Mouse (Mus musculus) intestine, embryonic 14.5 days (tissue): ENCODE measurements around the gene Rrp36. TPM values are rescaled to one million over a fixed set of nuclear protein-coding genes. Genes with fewer than 3 reads are reported as not detected.

ENCODE experiments used
- ATAC-seq: fragments of 200-750 bp; cut with Nextera tagmentation; replicated peaks from 2 replicates; pipeline ENCODE4 v1.8.0; 2017; ENCODE audit warnings: low read depth, moderate number of reproducible peaks, moderate TSS enrichment, moderate library complexity; ENCODE audit not compliant: low FRiP score, low TSS enrichment
- DNase-seq: peaks from one replicate; pipeline ENCODE4 v3.0.0-alpha.2; 2018; ENCODE audit warnings: low spot score
- H3K27ac ChIP-seq: fragments of 300-500 bp; sonication (generic); 2 replicates; pipeline ENCODE4 v1.5.1; 2014; ENCODE audit warnings: low read depth, mild to moderate bottlenecking, control low read depth
- H3K27me3 ChIP-seq: fragments of 300-500 bp; sonication (generic); replicated peaks from 2 replicates; pipeline ENCODE4 v1.6.1; 2014; ENCODE audit warnings: low read length, control low read depth; ENCODE audit not compliant: control insufficient read depth, insufficient read depth
- H3K36me3 ChIP-seq: fragments of 300-500 bp; sonication (generic); 2 replicates; pipeline ENCODE4 v1.6.1; 2014; ENCODE audit warnings: low read length, control low read depth; ENCODE audit not compliant: control insufficient read depth, insufficient read depth
- H3K4me1 ChIP-seq: fragments of 300-500 bp; sonication (generic); replicated peaks from 2 replicates; pipeline ENCODE4 v1.6.1; 2014; ENCODE audit warnings: low read length, control low read depth, mixed read lengths; ENCODE audit not compliant: control insufficient read depth, insufficient read depth
- H3K4me2 ChIP-seq: fragments of 300-500 bp; sonication (generic); 2 replicates; pipeline ENCODE4 v1.6.1; 2014; ENCODE audit warnings: low read length
- H3K4me3 ChIP-seq: fragments of 300-500 bp; sonication (generic); 2 replicates; pipeline ENCODE4 v1.5.1; 2014; ENCODE audit warnings: low read depth, low read length, control low read depth, mixed read lengths
- H3K9ac ChIP-seq: fragments of 300-500 bp; sonication (generic); 2 replicates; pipeline ENCODE4 v1.6.1; 2014; ENCODE audit warnings: mild to moderate bottlenecking, low read length
- H3K9me3 ChIP-seq: fragments of 300-500 bp; sonication (generic); 2 replicates; pipeline ENCODE4 v1.6.1; 2016; ENCODE audit warnings: low read length, control low read depth; ENCODE audit not compliant: control insufficient read depth
- WGBS: fragments of 180-500 bp; shearing (Covaris S2); extraction: QIAGEN DNeasy Blood & Tissue Kit; methylation state at CpG from one replicate; pipeline ENCODE4 v1.1.7; 2014; 5-methylcytosine and 5-hydroxymethylcytosine counted together
- polyA plus RNA-seq: library from polyadenylated mRNA; unstranded; fragments of >200 nt; fragmentation: Nextera tagmentation; extraction: Ambion mirVana; gene quantifications from 2 replicates; pipeline ENCODE4 v1.2.1, GENCODE M21; 2014

Gene Rrp36
- polyA plus RNA-seq, 1 experiment from 2014 or later, result 49.1 TPM

GRCm38 (mm10) chr17:46619683-46620357 lies 54.3 kb downstream of the Rrp36 start:
- DNase-seq (no peak), ATAC-seq (no peak)
- Histone ChIP-seq H3K27ac (peak overlapping the region; percentile 94), H3K36me3 (no peaks in the 10 kb centered on the region), H3K9ac (peak overlapping the region; percentile 40; the same call in 1 of the 2 replicates), H3K4me3 (no peak overlapping the region), H3K9me3 (no peaks in the 10 kb centered on the region), H3K4me2 (peak overlapping the region; percentile 43), H3K4me1 (peaks cover 89% of the 10 kb centered on the region), H3K27me3 (no peaks in the 10 kb centered on the region)
- 33% methylated on average over 16 of the region's 16 CpGs for WGBS

GRCm38 (mm10) chr17:46618769-46619682 lies 55.1 kb downstream of the Rrp36 start:
- peak overlapping the region; percentile 43 for H3K4me2 ChIP-seq
- H3K27ac ChIP-seq, result peak overlapping the region; percentile 94
- no peak overlapping the region for H3K4me3 ChIP-seq

GRCm38 (mm10) chr17:46618394-46618768 lies 55.8 kb downstream of the Rrp36 start:
- Histone ChIP-seq H3K4me2 (peak overlapping the region; percentile 43), H3K36me3 (no peaks in the 10 kb centered on the region), H3K9ac (peak overlapping the region; percentile 40), H3K4me3 (peak overlapping the region; percentile 10), H3K9me3 (no peaks in the 10 kb centered on the region), H3K27ac (peak overlapping the region; percentile 94), H3K4me1 (peaks cover 84% of the 10 kb centered on the region), H3K27me3 (no peaks in the 10 kb centered on the region)
- 6% methylated on average over 6 of the region's 6 CpGs for WGBS
- peak; percentile 24; the same call in 1 of the 2 replicates for ATAC-seq
- peak; percentile 70 for DNase-seq

More at GRCm38 (mm10) chr17:46618769-46619682, 55.1 kb downstream of the Rrp36 start:
- H3K27me3 ChIP-seq, result no peaks in the 10 kb centered on the region
- peak overlapping the region; percentile 40 for H3K9ac ChIP-seq
- DNase-seq, result peak; percentile 76
- WGBS, result 10% methylated on average over 27 of the region's 27 CpGs
- no peaks in the 10 kb centered on the region for H3K36me3 ChIP-seq
- peaks cover 84% of the 10 kb centered on the region for H3K4me1 ChIP-seq
- H3K9me3 ChIP-seq, result no peaks in the 10 kb centered on the region
- peak; percentile 32; the same call in 1 of the 2 replicates for ATAC-seq

- no peaks in the 10 kb centered on the region for H3K27me3 ChIP-seq
- H3K4me3 ChIP-seq, result peak overlapping the region; percentile 10
- no peaks in the 10 kb centered on the region for H3K9me3 ChIP-seq
- H3K4me2 ChIP-seq, result peak overlapping the region; percentile 43
- no peaks in the 10 kb centered on the region for H3K36me3 ChIP-seq
- no peak; the same call in 1 of the 2 replicates for ATAC-seq
- H3K27ac ChIP-seq, result peak overlapping the region; percentile 94
- 37% methylated on average over 12 of the region's 12 CpGs for WGBS
- H3K9ac ChIP-seq, result peak overlapping the region; percentile 40; the same call in 1 of the 2 replicates
- no peak for DNase-seq
- H3K4me1 ChIP-seq, result peaks cover 84% of the 10 kb centered on the region
These were observed 56.4 kb downstream of the Rrp36 start for GRCm38 (mm10) chr17:46617799-46618198.

Other genes starting within 250 kb of the Rrp36 start
- 0.57 and 0.67 TPM in 2 replicates for gene Crip3, start 245.4 kb downstream of the Rrp36 start, polyA plus RNA-seq
- not detected in 2 replicates for gene Slc22a7, start 235.9 kb downstream of the Rrp36 start, polyA plus RNA-seq
- 0.32 and 0.39 TPM in 2 replicates for gene Ttbk1, start 186.7 kb downstream of the Rrp36 start, polyA plus RNA-seq
- gene Dnph1, start 177.6 kb downstream of the Rrp36 start, polyA plus RNA-seq, result 58.4 and 64.4 TPM in 2 replicates
- gene Cul9, start 128.0 kb downstream of the Rrp36 start, polyA plus RNA-seq, result 3.8 and 3.9 TPM in 2 replicates
- gene Srf, start 118.2 kb downstream of the Rrp36 start, polyA plus RNA-seq, result 11.9 and 12.4 TPM in 2 replicates
- gene Ptk7, start 44.8 kb downstream of the Rrp36 start, polyA plus RNA-seq, result 54.0 and 56.6 TPM in 2 replicates
- gene Klc4, start 28.3 kb downstream of the Rrp36 start, polyA plus RNA-seq, result 42.1 and 45.7 TPM in 2 replicates
- gene Mrpl2, start 28.1 kb downstream of the Rrp36 start, polyA plus RNA-seq, result 134 and 144 TPM in 2 replicates
- gene Cul7, start 24.0 kb downstream of the Rrp36 start, polyA plus RNA-seq, result 43.4 and 43.7 TPM in 2 replicates
- gene Mea1, start 4.4 kb upstream of the Rrp36 start, polyA plus RNA-seq, result 156 and 161 TPM in 2 replicates
- 109 and 110 TPM in 2 replicates for gene Klhdc3, start 6.6 kb upstream of the Rrp36 start, polyA plus RNA-seq
- 85.6 and 88.5 TPM in 2 replicates for gene Ppp2r5d, start 30.8 kb upstream of the Rrp36 start, polyA plus RNA-seq
- 18.3 and 20.8 TPM in 2 replicates for gene Pex6, start 37.1 kb upstream of the Rrp36 start, polyA plus RNA-seq
- 0.23 and 1.5 TPM in 2 replicates for gene Gnmt, start 54.8 kb upstream of the Rrp36 start, polyA plus RNA-seq
- gene Cnpy3, start 77.9 kb upstream of the Rrp36 start, polyA plus RNA-seq, result 69.0 and 70.4 TPM in 2 replicates
- gene Ptcra, start 89.4 kb upstream of the Rrp36 start, polyA plus RNA-seq, result 0.69 and 0.74 TPM in 2 replicates
- gene 2310039H08Rik, start 98.3 kb upstream of the Rrp36 start, polyA plus RNA-seq, result 87.5 and 89.9 TPM in 2 replicates
- gene Rpl7l1, start 108.3 kb upstream of the Rrp36 start, polyA plus RNA-seq, result 133 and 150 TPM in 2 replicates
- gene Bicral, start 184.1 kb upstream of the Rrp36 start, polyA plus RNA-seq, result 5.5 and 6.6 TPM in 2 replicates
- gene Tbcc, start 216.3 kb upstream of the Rrp36 start, polyA plus RNA-seq, result 50.5 and 54.8 TPM in 2 replicates
- gene Prph2, start 236.1 kb upstream of the Rrp36 start, polyA plus RNA-seq, result not detected in 2 replicates